Mouse (Mus musculus): ENCODE data around the gene Cep44. TPM values are rescaled to one million over a fixed set of nuclear protein-coding genes. Genes with fewer than 3 reads are reported as not detected.

Gene Cep44
- 25.7 and 28.2 TPM in 2 replicates for polyA plus RNA-seq (2014; fragmentation: Nextera tagmentation; extraction: Ambion mirVana)

- peak within 1 kb of the TSS; percentile 93 for H3K9ac ChIP-seq (ENCODE audit: low read depth, low read length)
- peak within 1 kb of the TSS; percentile 85 for H3K27ac ChIP-seq (ENCODE audit: low read depth, low read length)
- H3K27me3 ChIP-seq (ENCODE audit: control insufficient read depth, insufficient read depth, low read length): no peaks in the 10 kb centered on the region
- H3K4me1 ChIP-seq (ENCODE audit: control insufficient read depth, insufficient read depth, low read length): peaks cover 12% of the 10 kb centered on the region
- peak within 1 kb of the TSS; percentile 97 for H3K4me3 ChIP-seq (ENCODE audit: low read depth, low read length)
- H3K4me2 ChIP-seq: peak within 1 kb of the TSS; percentile 66
- H3K9me3 ChIP-seq (replicated peaks; ENCODE audit: control insufficient read depth, low read length): no peaks in the 10 kb centered on the region
- ATAC-seq (replicated peaks; ENCODE audit: insufficient number of reproducible peaks, low FRiP score, low TSS enrichment): peak; percentile 82
- no peaks in the 10 kb centered on the region for H3K36me3 ChIP-seq (ENCODE audit: control insufficient read depth, insufficient read depth, low read length)
- under 1% methylated on average over 53 of the region's 53 CpGs for WGBS (ENCODE audit: insufficient replicate concordance)
Observed at GRCm38 (mm10) chr8:56550558-56551360, at the start of gene Cep44, which contains the start of gene Fbxo8. Cep44 (minus strand) TSS chr8:56551047. Fbxo8 (plus strand) TSS chr8:56551090.

- Histone ChIP-seq H3K27ac (ENCODE audit: low read depth, low read length) (no peak overlapping the region), H3K4me1 (ENCODE audit: control insufficient read depth, insufficient read depth, low read length) (no peaks in the 10 kb centered on the region), H3K4me3 (ENCODE audit: low read depth, low read length) (no peak overlapping the region), H3K36me3 (ENCODE audit: control insufficient read depth, insufficient read depth, low read length) (no peaks in the 10 kb centered on the region), H3K4me2 (no peak overlapping the region), H3K9ac (ENCODE audit: low read depth, low read length) (no peak overlapping the region), H3K9me3 (replicated peaks; ENCODE audit: control insufficient read depth, low read length) (no peaks in the 10 kb centered on the region), H3K27me3 (ENCODE audit: control insufficient read depth, insufficient read depth, low read length) (no peaks in the 10 kb centered on the region)
- ATAC-seq (replicated peaks; ENCODE audit: insufficient number of reproducible peaks, low FRiP score, low TSS enrichment): no peak
- 96% methylated on average over 5 of the region's 5 CpGs for WGBS (ENCODE audit: insufficient replicate concordance)
Observed at GRCm38 (mm10) chr8:56591502-56591901, 40.7 kb upstream of the Cep44 start.

- Histone ChIP-seq H3K4me1 (ENCODE audit: control insufficient read depth, insufficient read depth, low read length) (no peaks in the 10 kb centered on the region), H3K4me3 (ENCODE audit: low read depth, low read length) (no peak overlapping the region), H3K4me2 (no peak overlapping the region), H3K9me3 (replicated peaks; ENCODE audit: control insufficient read depth, low read length) (no peaks in the 10 kb centered on the region), H3K9ac (ENCODE audit: low read depth, low read length) (no peak overlapping the region), H3K27ac (ENCODE audit: low read depth, low read length) (no peak overlapping the region), H3K36me3 (ENCODE audit: control insufficient read depth, insufficient read depth, low read length) (no peaks in the 10 kb centered on the region), H3K27me3 (ENCODE audit: control insufficient read depth, insufficient read depth, low read length) (no peaks in the 10 kb centered on the region)
- 96% methylated on average over 1 of the region's 1 CpGs for WGBS (ENCODE audit: insufficient replicate concordance)
- no peak for ATAC-seq (replicated peaks; ENCODE audit: insufficient number of reproducible peaks, low FRiP score, low TSS enrichment)
Observed at GRCm38 (mm10) chr8:56591084-56591483, 40.2 kb upstream of the Cep44 start.

GRCm38 (mm10) chr8:56589004-56589403 lies 38.2 kb upstream of the Cep44 start:
- H3K36me3 ChIP-seq (ENCODE audit: control insufficient read depth, insufficient read depth, low read length): no peaks in the 10 kb centered on the region
- no peaks in the 10 kb centered on the region for H3K9me3 ChIP-seq (replicated peaks; ENCODE audit: control insufficient read depth, low read length)
- WGBS (ENCODE audit: insufficient replicate concordance): 84% methylated on average over 2 of the region's 2 CpGs
- no peak overlapping the region for H3K4me3 ChIP-seq (ENCODE audit: low read depth, low read length)
- H3K27me3 ChIP-seq (ENCODE audit: control insufficient read depth, insufficient read depth, low read length): no peaks in the 10 kb centered on the region
- no peaks in the 10 kb centered on the region for H3K4me1 ChIP-seq (ENCODE audit: control insufficient read depth, insufficient read depth, low read length)
- H3K27ac ChIP-seq (ENCODE audit: low read depth, low read length): no peak overlapping the region
- no peak overlapping the region for H3K4me2 ChIP-seq
- H3K9ac ChIP-seq (ENCODE audit: low read depth, low read length): no peak overlapping the region
- no peak for ATAC-seq (replicated peaks; ENCODE audit: insufficient number of reproducible peaks, low FRiP score, low TSS enrichment)

GRCm38 (mm10) chr8:56582841-56583240 lies 32.0 kb upstream of the Cep44 start:
- no peak for ATAC-seq (replicated peaks; ENCODE audit: insufficient number of reproducible peaks, low FRiP score, low TSS enrichment)

GRCm38 (mm10) chr8:56580918-56581317 lies 30.1 kb upstream of the Cep44 start:
- Histone ChIP-seq H3K4me2 (no peak overlapping the region), H3K9ac (ENCODE audit: low read depth, low read length) (no peak overlapping the region), H3K36me3 (ENCODE audit: control insufficient read depth, insufficient read depth, low read length) (no peaks in the 10 kb centered on the region), H3K27ac (ENCODE audit: low read depth, low read length) (no peak overlapping the region), H3K4me1 (ENCODE audit: control insufficient read depth, insufficient read depth, low read length) (no peaks in the 10 kb centered on the region), H3K4me3 (ENCODE audit: low read depth, low read length) (no peak overlapping the region), H3K27me3 (ENCODE audit: control insufficient read depth, insufficient read depth, low read length) (no peaks in the 10 kb centered on the region), H3K9me3 (replicated peaks; ENCODE audit: control insufficient read depth, low read length) (no peaks in the 10 kb centered on the region)
- WGBS (ENCODE audit: insufficient replicate concordance): 84% methylated on average over 4 of the region's 4 CpGs
- ATAC-seq (replicated peaks; ENCODE audit: insufficient number of reproducible peaks, low FRiP score, low TSS enrichment): no peak

More at GRCm38 (mm10) chr8:56582841-56583240, 32.0 kb upstream of the Cep44 start:
- Histone ChIP-seq H3K4me3 (ENCODE audit: low read depth, low read length) (no peak overlapping the region), H3K9ac (ENCODE audit: low read depth, low read length) (no peak overlapping the region), H3K27me3 (ENCODE audit: control insufficient read depth, insufficient read depth, low read length) (no peaks in the 10 kb centered on the region), H3K4me1 (ENCODE audit: control insufficient read depth, insufficient read depth, low read length) (no peaks in the 10 kb centered on the region), H3K4me2 (no peak overlapping the region), H3K27ac (ENCODE audit: low read depth, low read length) (no peak overlapping the region), H3K36me3 (ENCODE audit: control insufficient read depth, insufficient read depth, low read length) (no peaks in the 10 kb centered on the region), H3K9me3 (replicated peaks; ENCODE audit: control insufficient read depth, low read length) (no peaks in the 10 kb centered on the region)

- H3K9ac ChIP-seq (ENCODE audit: low read depth, low read length): no peak overlapping the region
- no peak for ATAC-seq (replicated peaks; ENCODE audit: insufficient number of reproducible peaks, low FRiP score, low TSS enrichment)
- WGBS (ENCODE audit: insufficient replicate concordance): 92% methylated on average over 9 of the region's 9 CpGs
Observed at GRCm38 (mm10) chr8:56566856-56567255, 16.0 kb upstream of the Cep44 start.

GRCm38 (mm10) chr8:56564399-56565047 lies 13.7 kb upstream of the Cep44 start:
- Histone ChIP-seq H3K4me3 (ENCODE audit: low read depth, low read length) (no peak overlapping the region), H3K9me3 (replicated peaks; ENCODE audit: control insufficient read depth, low read length) (no peaks in the 10 kb centered on the region), H3K4me2 (no peak overlapping the region), H3K27me3 (ENCODE audit: control insufficient read depth, insufficient read depth, low read length) (no peaks in the 10 kb centered on the region), H3K4me1 (ENCODE audit: control insufficient read depth, insufficient read depth, low read length) (no peaks in the 10 kb centered on the region), H3K36me3 (ENCODE audit: control insufficient read depth, insufficient read depth, low read length) (no peaks in the 10 kb centered on the region), H3K9ac (ENCODE audit: low read depth, low read length) (no peak overlapping the region), H3K27ac (ENCODE audit: low read depth, low read length) (no peak overlapping the region)
- 77% methylated on average over 4 of the region's 4 CpGs for WGBS (ENCODE audit: insufficient replicate concordance)
- ATAC-seq (replicated peaks; ENCODE audit: insufficient number of reproducible peaks, low FRiP score, low TSS enrichment): no peak

More at GRCm38 (mm10) chr8:56566856-56567255, 16.0 kb upstream of the Cep44 start:
- Histone ChIP-seq H3K4me1 (ENCODE audit: control insufficient read depth, insufficient read depth, low read length) (no peaks in the 10 kb centered on the region), H3K4me2 (no peak overlapping the region), H3K4me3 (ENCODE audit: low read depth, low read length) (no peak overlapping the region), H3K36me3 (ENCODE audit: control insufficient read depth, insufficient read depth, low read length) (no peaks in the 10 kb centered on the region), H3K27ac (ENCODE audit: low read depth, low read length) (no peak overlapping the region), H3K27me3 (ENCODE audit: control insufficient read depth, insufficient read depth, low read length) (no peaks in the 10 kb centered on the region), H3K9me3 (replicated peaks; ENCODE audit: control insufficient read depth, low read length) (no peaks in the 10 kb centered on the region)

All from heart, embryonic 11.5 days (tissue).